ENCODE assay signal across 10 mouse cellular contexts in genomic region chr7:113249134-113249825, GRCm38 (mm10). TPM values are rescaled to one million over a fixed set of nuclear protein-coding genes. Genes with fewer than 3 reads are reported as not detected.
A peak's percentile ranks its signal among the peaks of the same experiment; 100 is the strongest.
DNase-seq lines count a peak whose midpoint lies in the region; ATAC-seq and TF ChIP-seq lines count a peak whose summit lies in the region.
"Had no signal": no experiment of that assay in that cellular context is flagged by ENCODE, and none has a peak within 500 bp of the region (broad histone marks: within the 10 kb centered on the region; RNA-seq: fewer than 3 reads in every experiment).

No protein-coding gene starts in this region.

- 17% methylated on average over 16 of the region's 16 CpGs for WGBS in forebrain, embryonic 16.5 days

- peaks cover 50% of the 10 kb centered on the region for H3K4me1 ChIP-seq in forebrain, embryonic 16.5 days (replicated peaks; ENCODE audit: control insufficient read depth, insufficient read depth, low read length)

- no peak overlapping the region for H3K4me2 ChIP-seq in forebrain, embryonic 16.5 days (ENCODE audit: low read length)
- H3K4me2 ChIP-seq: embryonic facial prominence, embryonic 12.5 days had no signal

- no peaks in the 10 kb centered on the region for H3K9me3 ChIP-seq in forebrain, embryonic 16.5 days (ENCODE audit: control insufficient read depth, low read length)
- H3K9me3 ChIP-seq: embryonic facial prominence, embryonic 12.5 days had no signal

- H3K9ac ChIP-seq in forebrain, embryonic 16.5 days (replicated peaks; ENCODE audit: low read depth, low read length) = 0 out of 2 replicates have a peak overlapping the region, but pooled peaks have one; percentile 8
- H3K9ac ChIP-seq: embryonic facial prominence, embryonic 12.5 days had no signal

- TF ChIP-seq CTCF in layer of hippocampus, adult 2 months (conservative IDR thresholded peaks at IDR 0.05) = 0 out of 2 replicates have a peak, but pooled peaks have one; percentile 31

- peak overlapping the region; percentile 87 for H3K27ac ChIP-seq in forebrain, embryonic 16.5 days (ENCODE audit: low read length)
- peak overlapping the region; percentile 93 for H3K27ac ChIP-seq in layer of hippocampus, adult 2 months
- H3K27ac ChIP-seq: embryonic facial prominence, embryonic 12.5 days; macrophage had no signal

- no peaks in the 10 kb centered on the region for H3K27me3 ChIP-seq in forebrain, embryonic 16.5 days (replicated peaks; ENCODE audit: control insufficient read depth, insufficient read depth, low read length)
- H3K27me3 ChIP-seq: embryonic facial prominence, embryonic 12.5 days had no signal

- H3K4me3 ChIP-seq in forebrain, embryonic 16.5 days (replicated peaks; ENCODE audit: low read length) = no peak overlapping the region
- peak overlapping the region; percentile 28; the same call in 1 of the 2 replicates for H3K4me3 ChIP-seq in layer of hippocampus, adult 2 months
- H3K4me3 ChIP-seq: embryonic facial prominence, embryonic 12.5 days had no signal

- H3K36me3 ChIP-seq in forebrain, embryonic 16.5 days (ENCODE audit: control insufficient read depth, insufficient read depth) = no peaks in the 10 kb centered on the region
- H3K36me3 ChIP-seq: embryonic facial prominence, embryonic 12.5 days had no signal

- ATAC-seq in forebrain, embryonic 16.5 days = peak; percentile 73

- peak; percentile 55 to 60 for DNase-seq in heart, adult 18-20 months
- no peak for DNase-seq in heart, adult 9 months (ENCODE audit: low spot score in 2 of 2)
- peak; percentile 49 for DNase-seq in adrenal gland, adult 8-10 months
- DNase-seq in layer of hippocampus, adult 2 months (ENCODE audit: low spot score in 2 of 2) = peak; percentile 79 to 91
- DNase-seq in lung, postnatal 4 days = peak; percentile 61 to 76
- DNase-seq in liver = no peak
- DNase-seq in embryo, embryonic 10 days (ENCODE audit: low spot score) = no peak

RNA-seq across cellular contexts. Expression of gene Arntl, which starts 42.0 kb away (rescaled TPM):
- total RNA-seq in heart, adult 18-20 months (2021) = 10 to 100 TPM; 18.5 to 22.6 TPM
- total RNA-seq in adrenal gland, adult 8-10 months (2022) = 10 to 100 TPM in 3 of 4 experiments, 1 to 10 TPM in 1; 9.9 to 16.1 (median 11.2) TPM
- 15.6 and 18.4 TPM in 2 replicates for polyA plus RNA-seq in forebrain, embryonic 16.5 days (2015; fragmentation: Nextera tagmentation; extraction: Ambion mirVana)
- 10 to 100 TPM; 34.9 to 40.3 TPM for total RNA-seq in layer of hippocampus, adult 2 months (2021)

Comparison
In these comparisons a context has a peak if more than half of its experiments do, and no peak if none do; other contexts are left out.
1. DNase-seq: peak in heart, adult 18-20 months (2 of 2), adrenal gland, adult 8-10 months (single experiment), layer of hippocampus, adult 2 months (2 of 2) and lung, postnatal 4 days (2 of 2); none in heart, adult 9 months (0 of 2), liver (single experiment) and embryo, embryonic 10 days (single experiment).